Mouse (Mus musculus): ENCODE measurements at regions not wholly inside any gene's neighbourhood (a gene's known extent, or its start where the extent isn't known, plus 50 kb on each side); places are given as distances from the start of the nearest gene placed in this dataset.

DNA sequence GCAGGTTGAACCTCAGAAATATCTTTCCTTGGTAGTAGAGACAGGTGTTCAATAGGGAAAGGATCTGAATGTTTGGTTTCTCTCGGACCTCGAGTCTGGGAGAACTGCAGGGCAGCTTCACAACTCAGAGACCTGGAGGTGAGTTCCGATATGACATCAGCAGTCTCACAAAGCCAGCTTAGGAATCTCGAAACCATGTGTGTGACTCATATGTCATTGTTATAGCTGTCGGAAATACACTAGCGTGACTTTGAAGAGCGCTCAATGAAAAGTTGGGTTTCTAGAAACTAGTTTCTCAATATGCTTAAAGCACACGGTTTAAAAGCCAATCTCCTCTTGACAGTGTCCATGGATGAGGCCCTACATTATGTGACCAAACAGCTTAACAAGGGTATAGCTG, 485.9 kb upstream of the Klf4 start:
- no peak for TF ChIP-seq TCF3 (IDR thresholded peaks at IDR 0.05; ENCODE audit: insufficient read length, low read depth)
- H3ac ChIP-seq (ENCODE audit: control insufficient read depth, insufficient read length): no peak overlapping the region
- no peak overlapping the region for H3K4me3 ChIP-seq
- H3K4me2 ChIP-seq (ENCODE audit: low read depth): no peak overlapping the region
- H3K27me3 ChIP-seq (ENCODE audit: control insufficient read depth, insufficient read depth, insufficient read length): no peaks in the 10 kb centered on the region
- H3K36me3 ChIP-seq (ENCODE audit: control insufficient read depth, insufficient read depth): no peaks in the 10 kb centered on the region
- H3K79me2 ChIP-seq (ENCODE audit: control insufficient read depth, insufficient read depth): no peaks in the 10 kb centered on the region

DNA sequence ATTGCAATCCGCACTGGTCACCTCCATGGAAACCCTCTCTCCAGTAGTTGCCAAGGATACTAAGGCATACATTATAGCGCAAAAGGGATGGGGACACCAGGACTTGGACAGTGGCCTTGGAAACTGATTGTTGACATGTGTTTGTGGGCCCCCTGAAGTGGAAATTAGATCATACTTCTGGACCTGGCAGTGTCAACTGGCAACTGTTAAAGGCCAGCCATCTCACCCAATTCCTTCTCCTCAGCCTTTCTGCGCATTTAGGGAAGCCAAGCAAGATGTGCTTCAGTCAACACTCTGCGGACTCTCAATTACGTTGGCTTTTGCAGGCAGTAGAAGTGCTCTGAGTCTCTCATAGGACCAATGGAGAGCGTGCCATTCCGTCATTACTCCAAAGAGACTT, 483.2 kb upstream of the Klf4 start:
- TF ChIP-seq TCF3 (IDR thresholded peaks at IDR 0.05; ENCODE audit: insufficient read length, low read depth) (no peak), SRF (IDR thresholded peaks at IDR 0.05; ENCODE audit: control insufficient read depth, insufficient read length, low read depth) (no peak), POLR2AphosphoS2 (IDR thresholded peaks at IDR 0.05; ENCODE audit: insufficient read length, low read depth) (no peak), REST (IDR thresholded peaks at IDR 0.05; ENCODE audit: insufficient read depth, insufficient read length) (no peak), POLR2A (IDR thresholded peaks at IDR 0.05; ENCODE audit: insufficient read length, low read depth) (no peak), CEBPB (IDR thresholded peaks at IDR 0.05; ENCODE audit: insufficient read depth, poor library complexity, severe bottlenecking) (no peak), E2F4 (IDR thresholded peaks at IDR 0.05; ENCODE audit: insufficient read depth) (no peak), MYOG (IDR thresholded peaks at IDR 0.05; ENCODE audit: control insufficient read depth in 1 of 3, insufficient read depth in 1 of 3, insufficient read length in 2 of 3, low read depth in 2 of 3) (no peak), USF1 (IDR thresholded peaks at IDR 0.05; ENCODE audit: low read depth) (no peak)
- Histone ChIP-seq H3K79me2 (ENCODE audit: control insufficient read depth, insufficient read depth) (no peaks in the 10 kb centered on the region), H3K36me3 (ENCODE audit: control insufficient read depth, insufficient read depth) (no peaks in the 10 kb centered on the region), H3K27me3 (ENCODE audit: control insufficient read depth, insufficient read depth, insufficient read length) (no peaks in the 10 kb centered on the region), H3ac (ENCODE audit: control insufficient read depth, insufficient read length) (no peak overlapping the region), H3K4me3 (no peak overlapping the region), H3K4me2 (ENCODE audit: low read depth) (no peak overlapping the region)

DNA sequence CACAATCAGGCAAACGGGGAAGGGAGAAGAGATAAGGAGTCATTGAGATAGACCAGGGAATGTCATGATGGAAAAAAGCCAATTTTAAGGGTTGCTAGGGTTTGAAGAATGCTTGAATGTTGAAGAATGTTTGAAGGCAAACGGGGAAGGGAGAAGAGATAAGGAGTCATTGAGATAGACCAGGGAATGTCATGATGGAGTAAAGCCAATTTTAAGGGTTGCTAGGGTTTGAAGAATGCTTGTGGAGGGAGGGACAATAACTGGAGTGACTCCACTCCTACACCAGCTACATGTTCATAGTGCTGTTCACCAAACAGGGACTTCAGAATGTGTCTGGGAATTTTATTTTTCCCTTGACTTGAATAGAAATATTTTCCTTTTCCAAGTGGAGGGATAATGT, 476.0 kb upstream of the Klf4 start:
- no peak overlapping the region for H3ac ChIP-seq (ENCODE audit: control insufficient read depth, insufficient read length)
- H3K36me3 ChIP-seq (ENCODE audit: control insufficient read depth, insufficient read depth): no peaks in the 10 kb centered on the region
- no peak overlapping the region for H3K4me2 ChIP-seq (ENCODE audit: low read depth)
- H3K4me3 ChIP-seq: no peak overlapping the region
- H3K27me3 ChIP-seq (ENCODE audit: control insufficient read depth, insufficient read depth, insufficient read length): no peaks in the 10 kb centered on the region
- no peaks in the 10 kb centered on the region for H3K79me2 ChIP-seq (ENCODE audit: control insufficient read depth, insufficient read depth)
- TF ChIP-seq TCF3 (IDR thresholded peaks at IDR 0.05; ENCODE audit: insufficient read length, low read depth): no peak
- TF ChIP-seq TCF12 (IDR thresholded peaks at IDR 0.05; ENCODE audit: insufficient read depth, poor library complexity, severe bottlenecking): no peak
- no peak for TF ChIP-seq SRF (IDR thresholded peaks at IDR 0.05; ENCODE audit: control insufficient read depth, insufficient read length, low read depth)
- no peak for TF ChIP-seq USF1 (IDR thresholded peaks at IDR 0.05; ENCODE audit: low read depth)
- TF ChIP-seq MAX (IDR thresholded peaks at IDR 0.05; ENCODE audit: low read depth): no peak
- TF ChIP-seq E2F4 (IDR thresholded peaks at IDR 0.05; ENCODE audit: insufficient read depth): no peak
- no peak for TF ChIP-seq POLR2A (IDR thresholded peaks at IDR 0.05; ENCODE audit: insufficient read length, low read depth)
- no peak for TF ChIP-seq CEBPB (IDR thresholded peaks at IDR 0.05; ENCODE audit: insufficient read depth, poor library complexity, severe bottlenecking)
- no peak for TF ChIP-seq REST (IDR thresholded peaks at IDR 0.05; ENCODE audit: insufficient read depth, insufficient read length)
- TF ChIP-seq MYOD1 (IDR thresholded peaks at IDR 0.05; ENCODE audit: control insufficient read depth in 1 of 3, insufficient read length in 2 of 3, low read depth in 2 of 3): no peak
- no peak for TF ChIP-seq POLR2AphosphoS2 (IDR thresholded peaks at IDR 0.05; ENCODE audit: insufficient read length, low read depth)
- TF ChIP-seq MYOG (IDR thresholded peaks at IDR 0.05; ENCODE audit: control insufficient read depth in 1 of 3, insufficient read depth in 1 of 3, insufficient read length in 2 of 3, low read depth in 2 of 3): no peak

DNA sequence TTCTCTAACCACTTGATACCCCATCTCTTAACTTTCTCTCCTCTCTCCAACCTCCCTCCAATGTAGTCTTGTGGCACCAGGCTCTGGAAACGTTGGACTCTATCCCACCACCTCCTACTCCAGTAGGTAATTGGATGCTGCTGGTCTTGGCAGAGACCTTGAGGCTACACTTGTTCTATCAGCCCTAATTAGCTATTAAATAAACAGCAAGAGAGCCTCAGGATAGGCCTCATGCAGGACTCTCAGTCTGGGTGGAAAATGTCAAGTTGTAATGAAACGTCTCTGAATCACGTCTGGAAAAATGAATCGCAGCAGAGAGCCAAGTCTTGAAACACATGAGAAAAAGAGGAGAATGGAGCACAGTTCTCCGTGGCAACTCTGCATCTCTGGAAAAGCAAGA, 472.0 kb upstream of the Klf4 start:
- no peak for TF ChIP-seq REST (IDR thresholded peaks at IDR 0.05; ENCODE audit: insufficient read depth, insufficient read length)
- TF ChIP-seq SRF (IDR thresholded peaks at IDR 0.05; ENCODE audit: control insufficient read depth, insufficient read length, low read depth): no peak
- TF ChIP-seq MYOG (IDR thresholded peaks at IDR 0.05; ENCODE audit: control insufficient read depth in 1 of 3, insufficient read depth in 1 of 3, insufficient read length in 2 of 3, low read depth in 2 of 3): no peak
- no peak for TF ChIP-seq E2F4 (IDR thresholded peaks at IDR 0.05; ENCODE audit: insufficient read depth)
- TF ChIP-seq USF1 (IDR thresholded peaks at IDR 0.05; ENCODE audit: low read depth): no peak
- TF ChIP-seq MYOD1 (IDR thresholded peaks at IDR 0.05; ENCODE audit: control insufficient read depth in 1 of 3, insufficient read length in 2 of 3, low read depth in 2 of 3): no peak
- no peak for TF ChIP-seq CEBPB (IDR thresholded peaks at IDR 0.05; ENCODE audit: insufficient read depth, poor library complexity, severe bottlenecking)
- no peak for TF ChIP-seq POLR2A (IDR thresholded peaks at IDR 0.05; ENCODE audit: insufficient read length, low read depth)
- Histone ChIP-seq H3K36me3 (ENCODE audit: control insufficient read depth, insufficient read depth) (no peaks in the 10 kb centered on the region), H3ac (ENCODE audit: control insufficient read depth, insufficient read length) (no peak overlapping the region), H3K4me3 (no peak overlapping the region), H3K4me2 (ENCODE audit: low read depth) (no peak overlapping the region), H3K27me3 (ENCODE audit: control insufficient read depth, insufficient read depth, insufficient read length) (no peaks in the 10 kb centered on the region), H3K79me2 (ENCODE audit: control insufficient read depth, insufficient read depth) (no peaks in the 10 kb centered on the region)

DNA sequence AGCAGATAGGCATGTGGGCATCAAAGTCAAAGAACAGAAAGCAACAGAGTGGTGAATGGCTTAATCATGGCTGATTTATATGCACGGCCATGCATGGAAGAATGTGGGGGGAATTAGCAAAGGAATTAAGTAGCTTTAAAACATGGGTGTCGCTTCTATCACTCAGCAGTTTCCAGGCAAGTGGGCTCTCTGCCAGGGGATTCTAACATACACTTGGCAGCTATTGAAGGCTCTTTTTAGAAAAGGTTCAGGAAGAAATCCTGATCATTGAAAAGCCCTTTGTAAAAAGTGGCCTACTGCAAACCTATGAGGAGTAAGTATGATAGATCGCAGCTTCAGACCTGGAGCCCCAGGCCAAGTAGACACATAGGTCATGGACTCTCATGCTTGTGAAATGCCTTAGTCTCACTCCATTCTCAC, 469.1 kb upstream of the Klf4 start:
- Histone ChIP-seq H3K79me2 (ENCODE audit: control insufficient read depth, insufficient read depth) (no peaks in the 10 kb centered on the region), H3K36me3 (ENCODE audit: control insufficient read depth, insufficient read depth) (no peaks in the 10 kb centered on the region), H3K27me3 (ENCODE audit: control insufficient read depth, insufficient read depth, insufficient read length) (no peaks in the 10 kb centered on the region), H3K4me3 (no peak overlapping the region), H3ac (ENCODE audit: control insufficient read depth, insufficient read length) (no peak overlapping the region), H3K4me2 (ENCODE audit: low read depth) (no peak overlapping the region)
- no peak for TF ChIP-seq USF1 (IDR thresholded peaks at IDR 0.05; ENCODE audit: low read depth)
- no peak for TF ChIP-seq MYOG (IDR thresholded peaks at IDR 0.05; ENCODE audit: control insufficient read depth in 1 of 3, insufficient read depth in 1 of 3, insufficient read length in 2 of 3, low read depth in 2 of 3)
- no peak for TF ChIP-seq E2F4 (IDR thresholded peaks at IDR 0.05; ENCODE audit: insufficient read depth)
- no peak for TF ChIP-seq CEBPB (IDR thresholded peaks at IDR 0.05; ENCODE audit: insufficient read depth, poor library complexity, severe bottlenecking)

Data from myocyte (in vitro differentiated cells).